Mouse (Mus musculus) gastrocnemius, postnatal 10 days (tissue): ENCODE results near the gene Cdkn2a. TPM values are rescaled to one million over a fixed set of nuclear protein-coding genes. Genes with fewer than 3 reads are reported as not detected.

Experiments used
- DNase-seq: peaks from one replicate; pipeline ENCODE4 v3.0.0; 2021; ENCODE audit warnings: mixed read lengths
- long read RNA-seq, 2 experiments: library from polyadenylated mRNA; stranded (forward); transcript quantifications; one replicate each; pipeline ENCODE4 v2.0.0; 2021
- total RNA-seq, 2 experiments: library from RNA; stranded (reverse); gene quantifications; 2 replicates each; pipeline ENCODE4 v1.2.3; 2021

The Cdkn2a gene
- under 1 TPM; 0.29 to 0.45 TPM for total RNA-seq
- long read RNA-seq, experiment 1 = 0 reads
- long read RNA-seq, experiment 2 = 0 reads

GRCm38 (mm10) chr4:89294486-89295440 lies at the start of gene Cdkn2a:
Cdkn2a (minus strand) TSS chr4:89294653.
- peak; percentile 67 for DNase-seq

GRCm38 (mm10) chr4:89313461-89313860 lies 19.0 kb upstream of the Cdkn2a start:
- peak; percentile 15 for DNase-seq

- peak; percentile 87 for DNase-seq
Measured at GRCm38 (mm10) chr4:89310491-89311254, 16.2 kb upstream of the Cdkn2a start, which contains the start of gene Cdkn2b. Cdkn2b (minus strand) TSS chr4:89311039.

GRCm38 (mm10) chr4:89309996-89310395 lies 15.5 kb upstream of the Cdkn2a start:
- DNase-seq = no peak

GRCm38 (mm10) chr4:89308001-89308400 lies 13.5 kb upstream of the Cdkn2a start:
- DNase-seq = no peak

- DNase-seq = no peak
Measured at GRCm38 (mm10) chr4:89306798-89307365, 12.4 kb upstream of the Cdkn2a start.

- no peak for DNase-seq
Measured at GRCm38 (mm10) chr4:89305691-89306090, 11.2 kb upstream of the Cdkn2a start.

GRCm38 (mm10) chr4:89303281-89303995 lies 9.0 kb upstream of the Cdkn2a start:
- no peak for DNase-seq

- DNase-seq = no peak
Measured at GRCm38 (mm10) chr4:89302129-89302528, 7.7 kb upstream of the Cdkn2a start.

GRCm38 (mm10) chr4:89299721-89300120 lies 5.3 kb upstream of the Cdkn2a start:
- no peak for DNase-seq

- peak; percentile 36 for DNase-seq
Measured at GRCm38 (mm10) chr4:89295441-89296220, 1.2 kb upstream of the Cdkn2a start.

GRCm38 (mm10) chr4:89294091-89294485 lies 365 bp downstream of the Cdkn2a start:
- peak; percentile 13 for DNase-seq

GRCm38 (mm10) chr4:89293516-89293915 lies 937 bp downstream of the Cdkn2a start:
- DNase-seq = no peak

GRCm38 (mm10) chr4:89289028-89289427 lies 5.4 kb downstream of the Cdkn2a start:
- no peak for DNase-seq

- DNase-seq = no peak
Measured at GRCm38 (mm10) chr4:89286566-89286965, 7.9 kb downstream of the Cdkn2a start.

GRCm38 (mm10) chr4:89285688-89286087 lies 8.8 kb downstream of the Cdkn2a start:
- DNase-seq = no peak

- no peak for DNase-seq
Measured at GRCm38 (mm10) chr4:89282661-89283060, 11.8 kb downstream of the Cdkn2a start.

- DNase-seq = no peak
Measured at GRCm38 (mm10) chr4:89282036-89282566, 12.4 kb downstream of the Cdkn2a start.

- DNase-seq = no peak
Measured at GRCm38 (mm10) chr4:89281236-89281635, 13.2 kb downstream of the Cdkn2a start.

GRCm38 (mm10) chr4:89279641-89280040 lies 14.8 kb downstream of the Cdkn2a start:
- DNase-seq = no peak
